Mouse (Mus musculus): ENCODE measurements at regions not wholly inside any gene's neighbourhood (a gene's known extent, or its start where the extent isn't known, plus 50 kb on each side); places are given as distances from the start of the nearest gene placed in this dataset.
A peak's percentile ranks its signal among the peaks of the same experiment; 100 is the strongest.

DNA sequence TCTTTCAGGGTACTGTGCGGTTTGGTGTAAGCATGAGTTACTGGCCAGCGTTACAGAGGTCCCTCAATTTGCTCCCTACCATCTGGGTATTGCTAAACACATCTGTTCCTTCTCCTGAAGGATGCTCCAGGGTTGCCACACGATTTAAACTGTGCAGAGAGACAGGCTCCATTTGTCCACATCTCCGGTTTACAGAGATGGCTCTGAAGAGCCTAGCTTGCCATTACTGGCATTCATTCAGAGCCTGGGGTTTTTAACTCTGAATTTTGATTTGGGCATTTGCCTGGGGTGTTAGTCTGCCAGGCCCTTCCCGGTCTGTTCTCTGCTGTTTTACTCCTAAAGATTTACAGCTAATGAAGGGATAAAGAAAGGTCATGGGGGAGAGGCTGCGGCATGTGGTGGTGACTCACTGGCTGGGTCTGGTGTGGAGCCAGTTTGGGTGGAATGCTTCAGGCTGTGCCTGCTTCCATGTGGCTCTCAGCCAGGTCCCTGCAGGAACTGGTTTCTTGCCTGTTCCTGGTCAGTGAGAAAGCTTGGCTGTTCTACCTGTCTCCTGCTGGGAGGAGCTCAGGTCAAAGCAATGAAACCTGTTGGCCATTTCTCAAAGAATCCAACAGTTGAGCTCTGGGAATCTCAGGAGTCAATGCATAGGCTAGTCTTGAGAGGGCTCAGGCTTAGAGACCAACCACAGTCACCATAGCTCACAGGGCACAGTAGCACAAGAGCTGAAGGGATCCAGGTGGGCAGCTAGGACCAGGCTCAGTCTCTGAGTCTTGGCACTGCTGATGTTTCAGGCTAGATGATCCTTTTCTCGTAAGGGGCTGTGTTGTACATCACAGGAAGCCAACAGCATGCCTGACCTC is 112.5 kb upstream of the Pgrmc2 start:
- WGBS, result 67% methylated on average over 7 of the region's 7 CpGs
- no peaks in the 10 kb centered on the region for H3K9me3 ChIP-seq (ENCODE audit: control insufficient read depth, low read length)
- peak; percentile 36; the same call in 1 of the 2 replicates for ATAC-seq (ENCODE audit: low FRiP score, low TSS enrichment)
- no peaks in the 10 kb centered on the region for H3K4me1 ChIP-seq (ENCODE audit: control insufficient read depth, insufficient read depth, low read length)
- H3K4me3 ChIP-seq (replicated peaks; ENCODE audit: low read depth, low read length), result no peak overlapping the region
- no peaks in the 10 kb centered on the region for H3K36me3 ChIP-seq (ENCODE audit: control insufficient read depth, insufficient read depth, low read length)
- no peaks in the 10 kb centered on the region for H3K27me3 ChIP-seq (ENCODE audit: control insufficient read depth, insufficient read depth, low read length)
- no peak for DNase-seq
- no peak overlapping the region for H3K4me2 ChIP-seq (ENCODE audit: low read length)
- no peak overlapping the region for H3K9ac ChIP-seq (replicated peaks; ENCODE audit: low read length)
- H3K27ac ChIP-seq (replicated peaks; ENCODE audit: low read depth, low read length), result no peak overlapping the region

DNA sequence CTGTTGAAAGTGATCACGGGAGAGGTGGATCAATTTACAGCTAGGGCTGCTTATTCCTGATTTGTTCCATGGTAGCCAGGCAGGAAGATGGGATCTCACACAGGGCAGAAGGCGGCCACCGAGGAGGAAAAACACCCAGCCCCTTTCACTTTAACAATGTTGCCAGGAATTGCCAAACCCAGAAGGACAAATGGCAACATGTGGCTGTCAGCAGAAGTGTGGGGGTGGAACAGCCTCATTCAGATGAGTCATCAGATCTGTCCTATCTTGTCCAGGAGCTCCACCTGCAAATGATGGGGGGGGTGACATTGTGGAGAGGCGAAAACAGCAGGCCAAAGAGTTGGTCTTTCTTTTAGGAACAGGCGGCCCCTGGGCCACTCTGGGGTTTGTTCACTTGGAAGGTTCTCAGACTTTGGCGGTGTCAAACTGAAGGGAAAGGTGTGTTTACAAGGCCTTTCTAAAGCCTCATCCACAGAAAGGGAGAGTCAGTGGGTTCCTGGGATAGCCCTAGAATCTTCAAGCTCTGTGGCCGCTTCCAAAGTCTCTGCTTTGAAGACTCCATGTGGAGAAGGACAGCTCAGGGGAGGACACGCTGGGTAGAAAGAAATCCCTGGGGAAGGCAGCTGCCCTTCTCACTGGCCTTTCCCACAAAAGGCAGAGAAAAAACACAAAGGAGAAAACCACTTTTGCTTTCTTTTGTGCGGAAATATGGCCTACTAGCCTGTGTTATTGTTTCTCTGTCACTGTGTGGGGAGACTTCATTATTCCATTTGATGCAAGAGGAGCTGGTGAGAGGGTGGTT is 111.7 kb upstream of the Pgrmc2 start:
- Histone ChIP-seq H3K36me3 (ENCODE audit: control insufficient read depth, insufficient read depth, low read length) (no peaks in the 10 kb centered on the region), H3K4me1 (ENCODE audit: control insufficient read depth, insufficient read depth, low read length) (no peaks in the 10 kb centered on the region), H3K4me2 (ENCODE audit: low read length) (no peak overlapping the region), H3K4me3 (replicated peaks; ENCODE audit: low read depth, low read length) (no peak overlapping the region), H3K27me3 (ENCODE audit: control insufficient read depth, insufficient read depth, low read length) (no peaks in the 10 kb centered on the region), H3K9ac (replicated peaks; ENCODE audit: low read length) (no peak overlapping the region), H3K27ac (replicated peaks; ENCODE audit: low read depth, low read length) (no peak overlapping the region), H3K9me3 (ENCODE audit: control insufficient read depth, low read length) (no peaks in the 10 kb centered on the region)
- DNase-seq (no peak), ATAC-seq (ENCODE audit: low FRiP score, low TSS enrichment) (no peak)
- 71% methylated on average over 9 of the region's 9 CpGs for WGBS

DNA sequence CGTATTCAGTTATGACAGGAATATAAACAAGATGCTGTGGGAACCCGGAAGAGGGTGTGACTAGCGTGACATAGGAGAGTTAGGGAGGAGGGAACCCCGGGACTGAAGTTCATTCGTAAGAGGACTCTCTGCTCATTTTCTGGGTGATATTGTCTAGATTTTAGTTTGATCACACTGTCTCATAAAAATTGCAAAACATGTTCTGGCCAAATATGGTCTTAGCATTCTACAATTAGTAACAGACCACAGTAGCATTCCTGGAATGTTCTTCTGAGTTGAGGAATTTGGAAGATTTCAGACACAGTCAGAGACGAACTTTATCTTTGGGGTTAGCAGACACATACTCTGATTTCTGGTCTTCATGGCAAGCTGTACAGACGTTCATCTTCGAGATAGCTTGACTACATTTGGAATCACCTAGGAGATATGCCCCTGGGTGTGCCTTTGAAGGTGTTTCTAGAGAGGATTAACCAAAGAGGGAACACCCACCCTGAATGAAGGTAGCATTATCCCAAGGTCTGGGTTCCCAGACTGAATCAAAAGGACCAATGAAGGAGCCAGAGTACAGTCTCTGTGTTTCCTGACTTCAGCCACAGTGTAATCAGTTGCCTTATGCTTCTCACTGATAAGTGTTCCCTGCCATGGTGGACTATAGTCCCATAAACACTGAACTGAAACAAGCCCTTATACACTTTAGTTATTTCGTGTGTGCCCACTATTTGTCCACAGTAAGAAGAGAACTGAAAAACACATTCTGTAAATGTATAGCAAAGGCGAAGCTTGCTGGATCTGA is 102.7 kb upstream of the Pgrmc2 start:
- H3K27ac ChIP-seq (replicated peaks; ENCODE audit: low read depth, low read length), result no peak overlapping the region
- no peaks in the 10 kb centered on the region for H3K27me3 ChIP-seq (ENCODE audit: control insufficient read depth, insufficient read depth, low read length)
- no peak overlapping the region for H3K4me2 ChIP-seq (ENCODE audit: low read length)
- no peaks in the 10 kb centered on the region for H3K9me3 ChIP-seq (ENCODE audit: control insufficient read depth, low read length)
- H3K9ac ChIP-seq (replicated peaks; ENCODE audit: low read length), result no peak overlapping the region
- H3K4me3 ChIP-seq (replicated peaks; ENCODE audit: low read depth, low read length), result no peak overlapping the region
- DNase-seq (no peak), ATAC-seq (ENCODE audit: low FRiP score, low TSS enrichment) (no peak)
- no peaks in the 10 kb centered on the region for H3K36me3 ChIP-seq (ENCODE audit: control insufficient read depth, insufficient read depth, low read length)
- no peaks in the 10 kb centered on the region for H3K4me1 ChIP-seq (ENCODE audit: control insufficient read depth, insufficient read depth, low read length)
- WGBS, result 88% methylated on average over 10 of the region's 10 CpGs

DNA sequence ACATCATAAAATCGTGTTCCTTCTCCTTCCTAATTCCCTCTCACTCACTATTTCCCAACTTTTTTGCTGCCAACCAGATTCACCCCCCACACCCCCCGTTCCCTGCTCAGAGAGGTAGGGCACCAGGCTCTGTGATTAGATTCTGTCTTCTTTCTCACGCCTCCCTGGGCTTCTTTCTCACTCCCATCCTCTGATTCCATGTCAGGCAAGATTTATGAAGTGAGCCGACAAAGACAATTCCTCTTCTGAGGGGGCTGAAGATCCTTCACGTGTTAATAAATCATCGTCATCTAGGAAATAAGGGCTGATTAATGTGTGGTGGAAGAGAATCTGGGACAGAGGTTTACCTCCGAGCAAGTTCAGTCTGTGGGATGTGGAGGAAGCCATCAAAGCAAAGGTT is 101.5 kb upstream of the Pgrmc2 start:
- Histone ChIP-seq H3K4me3 (replicated peaks; ENCODE audit: low read depth, low read length) (no peak overlapping the region), H3K27ac (replicated peaks; ENCODE audit: low read depth, low read length) (no peak overlapping the region), H3K4me1 (ENCODE audit: control insufficient read depth, insufficient read depth, low read length) (no peaks in the 10 kb centered on the region), H3K9me3 (ENCODE audit: control insufficient read depth, low read length) (no peaks in the 10 kb centered on the region), H3K4me2 (ENCODE audit: low read length) (no peak overlapping the region), H3K36me3 (ENCODE audit: control insufficient read depth, insufficient read depth, low read length) (no peaks in the 10 kb centered on the region), H3K27me3 (ENCODE audit: control insufficient read depth, insufficient read depth, low read length) (no peaks in the 10 kb centered on the region), H3K9ac (replicated peaks; ENCODE audit: low read length) (no peak overlapping the region)
- ATAC-seq (ENCODE audit: low FRiP score, low TSS enrichment) (no peak), DNase-seq (no peak)
- 83% methylated on average over 7 of the region's 7 CpGs for WGBS

DNA sequence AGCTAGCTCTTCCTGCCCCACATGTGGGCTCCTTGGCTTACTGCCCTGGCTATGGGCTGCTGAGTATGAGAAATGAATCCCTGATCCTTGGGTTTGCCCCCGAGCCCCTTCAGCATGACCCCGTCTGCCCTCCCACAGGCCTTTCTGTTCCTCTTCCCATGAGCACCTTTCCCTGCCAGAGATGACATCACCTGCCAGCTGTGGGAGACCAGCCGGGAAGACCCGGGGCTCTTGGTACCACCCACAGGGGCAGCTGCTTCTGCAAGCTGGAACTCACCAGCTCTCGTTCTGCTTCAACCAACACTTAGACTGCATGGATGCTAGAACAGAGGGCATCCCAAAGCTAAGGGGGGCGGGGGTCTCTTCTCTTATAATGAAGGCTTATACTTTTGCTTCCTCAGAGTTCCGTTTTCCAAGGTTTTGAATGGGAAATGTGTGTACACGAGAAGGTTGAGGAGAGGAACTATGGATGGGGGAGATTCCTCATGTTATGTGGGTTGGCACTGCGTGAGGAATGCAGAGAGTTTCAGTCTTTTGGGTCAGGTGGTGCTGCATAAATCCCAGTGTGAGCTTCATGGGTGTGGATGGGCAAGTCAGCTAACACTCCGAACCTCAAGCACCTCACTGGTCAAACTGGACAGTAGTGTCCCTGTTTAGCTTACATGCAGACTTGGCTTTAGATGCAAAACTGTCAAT is 100.2 kb upstream of the Pgrmc2 start:
- no peak for DNase-seq
- H3K27me3 ChIP-seq (ENCODE audit: control insufficient read depth, insufficient read depth, low read length), result no peaks in the 10 kb centered on the region
- no peak overlapping the region for H3K4me2 ChIP-seq (ENCODE audit: low read length)
- H3K4me1 ChIP-seq (ENCODE audit: control insufficient read depth, insufficient read depth, low read length), result no peaks in the 10 kb centered on the region
- no peak for ATAC-seq (ENCODE audit: low FRiP score, low TSS enrichment)
- H3K36me3 ChIP-seq (ENCODE audit: control insufficient read depth, insufficient read depth, low read length), result no peaks in the 10 kb centered on the region
- no peak overlapping the region for H3K4me3 ChIP-seq (replicated peaks; ENCODE audit: low read depth, low read length)
- 74% methylated on average over 10 of the region's 10 CpGs for WGBS
- H3K9ac ChIP-seq (replicated peaks; ENCODE audit: low read length), result 0 out of 2 replicates have a peak overlapping the region, but pooled peaks have one; percentile 14
- H3K9me3 ChIP-seq (ENCODE audit: control insufficient read depth, low read length), result no peaks in the 10 kb centered on the region
- no peak overlapping the region for H3K27ac ChIP-seq (replicated peaks; ENCODE audit: low read depth, low read length)

DNA sequence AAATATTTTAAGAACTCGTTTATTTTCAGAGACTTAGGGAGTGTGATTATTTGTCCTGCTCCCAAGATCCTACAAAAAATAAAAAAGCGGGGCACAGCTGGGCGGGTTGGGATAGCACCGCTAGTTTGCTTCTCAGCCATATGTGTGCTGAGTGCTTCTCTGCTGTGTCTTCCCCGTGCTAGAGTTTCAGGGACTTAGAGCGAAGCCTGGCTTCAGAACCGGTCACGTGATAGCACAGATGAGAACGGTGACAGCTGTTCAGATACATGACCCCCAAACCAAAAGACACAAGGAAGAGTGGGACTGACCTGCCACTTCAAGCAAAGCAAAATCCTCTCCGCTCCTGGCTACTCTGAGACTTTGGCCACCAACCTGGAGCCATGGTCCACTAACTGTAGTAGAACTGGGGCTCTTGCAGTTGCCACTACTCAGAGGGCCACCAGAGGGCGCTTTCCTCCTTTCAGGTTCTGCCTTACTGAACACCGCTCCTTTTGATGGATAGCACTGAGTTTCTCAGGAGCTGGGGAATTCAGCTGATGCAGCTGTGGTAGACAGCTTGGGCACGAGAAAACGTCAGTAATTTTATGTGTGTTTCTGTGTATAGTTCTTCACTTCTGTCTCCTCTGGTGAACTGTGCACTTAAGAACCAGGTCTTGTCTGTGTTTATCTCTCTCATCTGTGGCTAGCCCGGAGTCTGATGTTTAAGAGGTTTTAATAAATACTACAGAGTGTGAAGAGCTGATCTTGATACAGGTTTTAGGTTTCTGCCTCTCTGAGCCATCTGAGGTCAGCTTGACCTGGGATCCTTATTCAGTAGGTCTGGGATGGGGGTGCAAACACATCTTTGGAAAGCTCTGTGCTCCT is 99.4 kb upstream of the Pgrmc2 start:
- no peaks in the 10 kb centered on the region for H3K4me1 ChIP-seq (ENCODE audit: control insufficient read depth, insufficient read depth, low read length)
- no peak overlapping the region for H3K27ac ChIP-seq (replicated peaks; ENCODE audit: low read depth, low read length)
- H3K4me3 ChIP-seq (replicated peaks; ENCODE audit: low read depth, low read length), result no peak overlapping the region
- no peaks in the 10 kb centered on the region for H3K27me3 ChIP-seq (ENCODE audit: control insufficient read depth, insufficient read depth, low read length)
- H3K36me3 ChIP-seq (ENCODE audit: control insufficient read depth, insufficient read depth, low read length), result no peaks in the 10 kb centered on the region
- 0 out of 2 replicates have a peak overlapping the region, but pooled peaks have one; percentile 14 for H3K9ac ChIP-seq (replicated peaks; ENCODE audit: low read length)
- H3K4me2 ChIP-seq (ENCODE audit: low read length), result 0 out of 2 replicates have a peak overlapping the region, but pooled peaks have one; percentile 14
- H3K9me3 ChIP-seq (ENCODE audit: control insufficient read depth, low read length), result no peaks in the 10 kb centered on the region
- ATAC-seq (ENCODE audit: low FRiP score, low TSS enrichment), result peak; percentile 89
- DNase-seq, result peak; percentile 94
- 57% methylated on average over 15 of the region's 15 CpGs for WGBS

DNA sequence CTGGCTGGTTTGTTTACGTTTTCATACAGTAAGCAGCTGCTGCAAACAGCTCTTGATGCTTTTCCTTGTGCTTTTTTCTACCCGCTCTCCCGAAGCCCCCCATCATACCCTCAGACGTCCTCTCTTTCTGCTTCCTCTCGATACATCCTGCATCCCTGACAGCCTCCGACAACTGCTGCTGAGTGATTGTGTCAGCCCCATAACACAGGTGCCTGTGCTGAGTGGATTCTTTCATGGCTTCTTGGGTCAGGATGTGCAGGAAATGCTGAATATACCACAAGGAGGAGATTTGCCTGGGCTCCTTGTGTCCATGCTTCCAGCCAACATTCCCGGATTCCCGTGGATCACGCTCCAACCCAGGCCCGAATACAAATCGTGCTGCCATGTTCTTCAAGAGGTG is 98.6 kb upstream of the Pgrmc2 start:
- no peak for DNase-seq
- Histone ChIP-seq H3K4me2 (ENCODE audit: low read length) (no peak overlapping the region), H3K27me3 (ENCODE audit: control insufficient read depth, insufficient read depth, low read length) (no peaks in the 10 kb centered on the region), H3K4me3 (replicated peaks; ENCODE audit: low read depth, low read length) (no peak overlapping the region), H3K9ac (replicated peaks; ENCODE audit: low read length) (no peak overlapping the region), H3K27ac (replicated peaks; ENCODE audit: low read depth, low read length) (no peak overlapping the region), H3K9me3 (ENCODE audit: control insufficient read depth, low read length) (no peaks in the 10 kb centered on the region), H3K4me1 (ENCODE audit: control insufficient read depth, insufficient read depth, low read length) (no peaks in the 10 kb centered on the region), H3K36me3 (ENCODE audit: control insufficient read depth, insufficient read depth, low read length) (no peaks in the 10 kb centered on the region)
- 90% methylated on average over 11 of the region's 11 CpGs for whole genome bisulfite sequencing
- ATAC-seq (ENCODE audit: low FRiP score, low TSS enrichment), result no peak
